Comparison of ENCODE assay signal across 21 mouse cellular contexts in the genomic region with DNA sequence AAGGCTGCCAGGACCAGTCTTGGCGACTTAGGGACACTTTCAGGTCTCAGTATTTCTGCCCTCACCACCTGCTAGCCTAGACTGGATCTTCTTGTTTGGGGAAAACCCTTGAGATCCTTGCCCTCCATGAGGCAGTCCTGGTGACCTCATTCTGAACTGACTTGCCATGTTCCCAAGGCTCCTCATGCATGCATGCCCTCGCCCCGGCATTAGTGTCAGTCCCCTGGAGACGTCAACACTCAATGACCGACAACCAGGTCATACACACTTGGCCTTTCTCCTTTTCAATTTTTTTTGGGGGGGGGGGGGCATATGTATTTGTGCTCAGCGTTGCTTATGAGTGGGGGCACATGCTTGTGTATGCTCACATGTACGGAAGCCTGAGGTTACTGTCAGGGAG.
DNase-seq lines count a peak whose midpoint lies in the region; ATAC-seq lines count a peak whose summit lies in the region.
"Had no signal": no experiment of that assay in that cellular context is flagged by ENCODE, and none has a peak within 500 bp of the region (broad histone marks: within the 10 kb centered on the region; RNA-seq: fewer than 3 reads in every experiment).

No protein-coding gene starts in this region.

- peaks cover 31% of the 10 kb centered on the region for H3K4me1 ChIP-seq in heart, embryonic 16.5 days (ENCODE audit: control insufficient read depth, insufficient read depth, low read length)
- peaks cover 26% of the 10 kb centered on the region; the same call in 1 of the 2 replicates for H3K4me1 ChIP-seq in midbrain, embryonic 14.5 days (ENCODE audit: control insufficient read depth, insufficient read depth, low read length)

- 0 out of 2 replicates have a peak, but pooled peaks cover 3% of the 10 kb centered on the region for H3K36me3 ChIP-seq in heart, embryonic 16.5 days (ENCODE audit: control insufficient read depth, insufficient read depth)
- H3K36me3 ChIP-seq in midbrain, embryonic 14.5 days (ENCODE audit: control insufficient read depth, insufficient read depth, low read length) = no peaks in the 10 kb centered on the region
- H3K36me3 ChIP-seq: forebrain, embryonic 12.5 days; hindbrain, embryonic 15.5 days; neural tube, embryonic 15.5 days had no signal

- peaks cover 4% of the 10 kb centered on the region; the same call in 1 of the 2 replicates for H3K9me3 ChIP-seq in heart, embryonic 16.5 days (replicated peaks; ENCODE audit: control insufficient read depth, low read length)
- no peaks in the 10 kb centered on the region for H3K9me3 ChIP-seq in midbrain, embryonic 14.5 days (ENCODE audit: control insufficient read depth, low read length)
- H3K9me3 ChIP-seq: forebrain, embryonic 12.5 days; hindbrain, embryonic 15.5 days; neural tube, embryonic 15.5 days had no signal

- no peaks in the 10 kb centered on the region for H3K27me3 ChIP-seq in heart, embryonic 16.5 days (ENCODE audit: control insufficient read depth, insufficient read depth, low read length)
- no peaks in the 10 kb centered on the region for H3K27me3 ChIP-seq in midbrain, embryonic 14.5 days (ENCODE audit: control insufficient read depth, insufficient read depth, low read length)
- H3K27me3 ChIP-seq: forebrain, embryonic 12.5 days; hindbrain, embryonic 15.5 days; neural tube, embryonic 15.5 days had no signal

- peak; percentile 78 for DNase-seq in heart, adult 11 months
- DNase-seq in heart, adult 8-10 months (ENCODE audit: low spot score) = no peak
- no peak for DNase-seq in heart, postnatal 14 days
- DNase-seq in Muller cell, postnatal 12 days (ENCODE audit: inconsistent ontology term) = peak; percentile 75
- no peak for DNase-seq in midbrain, embryonic 14.5 days
- DNase-seq in T-cell, adult 2 months (ENCODE audit: low spot score) = no peak
- no peak for DNase-seq in layer of hippocampus, postnatal 14 days (ENCODE audit: low spot score in 2 of 2)
- DNase-seq: cerebellum, adult 18-20 months; cerebellum, postnatal 25 days; gastrocnemius, postnatal 14 days; heart, postnatal 10 days; kidney, adult 11 months; layer of hippocampus, postnatal 36 days; lung, postnatal 36 days; right cerebral cortex, postnatal 25 days; thymus, postnatal 4 days had no signal

- intact Hi-C loops in heart, postnatal 14 days (cut with DNase I) = no loop called here

- WGBS in heart, embryonic 16.5 days = 52% methylated on average over 7 of the region's 7 CpGs
- 78% methylated on average over 7 of the region's 7 CpGs for WGBS in midbrain, embryonic 14.5 days

- ATAC-seq in heart, embryonic 16.5 days (replicated peaks; ENCODE audit: extremely low read depth, insufficient read depth, low FRiP score) = no peak
- ATAC-seq in midbrain, embryonic 14.5 days (ENCODE audit: low FRiP score, low TSS enrichment) = no peak

- 0 out of 2 replicates have a peak overlapping the region, but pooled peaks have one; percentile 44 for H3K4me2 ChIP-seq in heart, embryonic 16.5 days (ENCODE audit: low read depth, low read length)
- H3K4me2 ChIP-seq in midbrain, embryonic 14.5 days (ENCODE audit: low read length) = no peak overlapping the region
- H3K4me2 ChIP-seq: forebrain, embryonic 12.5 days; hindbrain, embryonic 15.5 days; lung, embryonic 14.5 days; neural tube, embryonic 15.5 days had no signal

- no peak overlapping the region for H3K4me3 ChIP-seq in heart, embryonic 16.5 days (ENCODE audit: low read length)
- no peak overlapping the region for H3K4me3 ChIP-seq in midbrain, embryonic 14.5 days (replicated peaks; ENCODE audit: low read depth, low read length)
- H3K4me3 ChIP-seq: forebrain, embryonic 12.5 days; hindbrain, embryonic 15.5 days; neural tube, embryonic 15.5 days had no signal

- H3K9ac ChIP-seq in heart, embryonic 16.5 days (ENCODE audit: low read length) = no peak overlapping the region
- H3K9ac ChIP-seq in midbrain, embryonic 14.5 days (replicated peaks; ENCODE audit: low read length) = no peak overlapping the region
- H3K9ac ChIP-seq: forebrain, embryonic 12.5 days; hindbrain, embryonic 15.5 days; lung, embryonic 14.5 days; neural tube, embryonic 15.5 days had no signal

- H3K27ac ChIP-seq in heart, embryonic 16.5 days (ENCODE audit: low read length) = peak overlapping the region; percentile 85
- H3K27ac ChIP-seq in midbrain, embryonic 14.5 days (replicated peaks; ENCODE audit: low read depth, low read length) = peak overlapping the region; percentile 62
- H3K27ac ChIP-seq: forebrain, embryonic 12.5 days; hindbrain, embryonic 15.5 days; neural tube, embryonic 15.5 days had no signal

Comparison
In these comparisons a context has a peak if more than half of its experiments do, and no peak if none do; other contexts are left out.
1. DNase-seq: peak in heart, adult 11 months (single experiment) and Muller cell, postnatal 12 days (single experiment); none in heart, adult 8-10 months (single experiment), heart, postnatal 14 days (0 of 2), midbrain, embryonic 14.5 days (single experiment), T-cell, adult 2 months (single experiment) and layer of hippocampus, postnatal 14 days (0 of 2).